In the genomic region with DNA sequence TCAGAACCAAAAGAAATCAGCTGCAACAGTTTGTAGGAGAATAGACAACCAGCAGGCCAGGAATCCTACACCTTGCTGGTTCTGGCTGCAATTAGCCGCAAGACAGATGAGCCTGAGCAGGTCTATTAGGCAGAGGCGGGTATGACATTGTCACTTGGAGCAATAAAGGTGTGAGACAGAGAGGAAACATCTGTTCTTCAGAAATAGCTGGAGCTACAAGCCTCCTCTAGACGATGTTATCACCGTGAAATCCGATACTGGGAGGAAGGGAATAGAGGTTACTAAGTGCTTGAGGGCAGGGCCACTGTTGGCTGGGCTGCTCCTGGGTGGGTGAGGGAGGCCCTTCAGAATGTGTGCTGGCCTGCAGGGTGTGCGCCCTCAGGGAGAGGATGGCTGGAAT, we compare ENCODE assay signal across 10 mouse cellular contexts.
DNase-seq lines count a peak whose midpoint lies in the region; ATAC-seq and TF ChIP-seq lines count a peak whose summit lies in the region.
"Had no signal": no experiment of that assay in that cellular context is flagged by ENCODE, and none has a peak within 500 bp of the region (broad histone marks: within the 10 kb centered on the region; RNA-seq: fewer than 3 reads in every experiment).

No protein-coding gene starts in this region.

- no peak overlapping the region for H3K4me3 ChIP-seq in ES-Bruce4 (ENCODE audit: low read depth, low read length)
- H3K4me3 ChIP-seq in hindbrain, embryonic 15.5 days = no peak overlapping the region
- H3K4me3 ChIP-seq in lung, embryonic 15.5 days = no peak overlapping the region
- H3K4me3 ChIP-seq: erythroblast, embryonic 14.5 days; liver, embryonic 13.5 days had no signal

- no peaks in the 10 kb centered on the region for H3K4me1 ChIP-seq in ES-Bruce4 (ENCODE audit: control insufficient read depth, insufficient read depth, low read length)
- H3K4me1 ChIP-seq in hindbrain, embryonic 15.5 days (replicated peaks) = peaks cover 18% of the 10 kb centered on the region
- H3K4me1 ChIP-seq in lung, embryonic 15.5 days = peaks cover 14% of the 10 kb centered on the region
- H3K4me1 ChIP-seq: liver, embryonic 13.5 days had no signal

- no peaks in the 10 kb centered on the region for H3K36me3 ChIP-seq in ES-Bruce4 (ENCODE audit: control insufficient read depth, insufficient read depth, low read length, poor library complexity, severe bottlenecking)
- H3K36me3 ChIP-seq in hindbrain, embryonic 15.5 days = no peaks in the 10 kb centered on the region
- H3K36me3 ChIP-seq in lung, embryonic 15.5 days = no peaks in the 10 kb centered on the region
- H3K36me3 ChIP-seq: liver, embryonic 13.5 days had no signal

- DNase-seq in embryo, embryonic 11.5 days (ENCODE audit: low read depth, low spot score) = peak; percentile 39
- no peak for DNase-seq in testis, postnatal 10 days (ENCODE audit: low spot score)
- DNase-seq in retina, embryonic 14.5 days (ENCODE audit: low spot score) = no peak
- no peak for DNase-seq in left cerebral cortex, postnatal 25 days (ENCODE audit: low spot score in 2 of 2)
- DNase-seq in right cerebral cortex, postnatal 10 days (ENCODE audit: low spot score in 2 of 2) = no peak
- DNase-seq: liver, embryonic 13.5 days had no signal

- H3K27ac ChIP-seq in ES-Bruce4 (ENCODE audit: insufficient read depth, low read length) = no peak overlapping the region
- 0 out of 2 replicates have a peak overlapping the region, but pooled peaks have one; percentile 47 for H3K27ac ChIP-seq in hindbrain, embryonic 15.5 days (replicated peaks)
- H3K27ac ChIP-seq in lung, embryonic 15.5 days = no peak overlapping the region
- H3K27ac ChIP-seq: liver, embryonic 13.5 days had no signal

- no peak for TF ChIP-seq CTCF in ES-Bruce4 (IDR thresholded peaks at IDR 0.05; ENCODE audit: low read depth, low read length)

- no peak overlapping the region for H3K9ac ChIP-seq in ES-Bruce4 (ENCODE audit: low read depth, poor library complexity, severe bottlenecking)
- H3K9ac ChIP-seq in hindbrain, embryonic 15.5 days = no peak overlapping the region
- no peak overlapping the region for H3K9ac ChIP-seq in lung, embryonic 15.5 days
- H3K9ac ChIP-seq: liver, embryonic 13.5 days had no signal

- no peaks in the 10 kb centered on the region for H3K27me3 ChIP-seq in ES-Bruce4 (ENCODE audit: control insufficient read depth, insufficient read depth, low read length, poor library complexity, severe bottlenecking)
- 0 out of 2 replicates have a peak, but pooled peaks cover 2% of the 10 kb centered on the region for H3K27me3 ChIP-seq in hindbrain, embryonic 15.5 days
- H3K27me3 ChIP-seq in lung, embryonic 15.5 days = peaks cover 24% of the 10 kb centered on the region; the same call in 1 of the 2 replicates
- H3K27me3 ChIP-seq: liver, embryonic 13.5 days had no signal

- intact Hi-C loops in left cerebral cortex, postnatal 25 days (cut with DNase I) = no loop called here

- no peak overlapping the region for H3K4me2 ChIP-seq in hindbrain, embryonic 15.5 days
- H3K4me2 ChIP-seq in lung, embryonic 15.5 days = peak overlapping the region; percentile 21; the same call in 1 of the 2 replicates
- H3K4me2 ChIP-seq: liver, embryonic 13.5 days had no signal

- TF ChIP-seq POLR2A in ES-Bruce4 (IDR thresholded peaks at IDR 0.05; ENCODE audit: insufficient read depth, low read length) = no peak

- 0 out of 2 replicates have a peak, but pooled peaks have one; percentile 33 for ATAC-seq in hindbrain, embryonic 15.5 days (ENCODE audit: low FRiP score, low read depth)
- 0 out of 2 replicates have a peak, but pooled peaks have one; percentile 42 for ATAC-seq in lung, embryonic 15.5 days (ENCODE audit: borderline replicate concordance, extremely low read depth, low FRiP score, low TSS enrichment)

- peak; percentile 43; the same call in 1 of the 2 replicates for TF ChIP-seq EP300 in ES-Bruce4 (IDR thresholded peaks at IDR 0.05; ENCODE audit: insufficient read depth, low read depth, low read length)

- H3K9me3 ChIP-seq in ES-Bruce4 (replicated peaks; ENCODE audit: control insufficient read depth, insufficient read depth, low read length, poor library complexity, severe bottlenecking) = no peaks in the 10 kb centered on the region
- no peaks in the 10 kb centered on the region for H3K9me3 ChIP-seq in hindbrain, embryonic 15.5 days
- no peaks in the 10 kb centered on the region for H3K9me3 ChIP-seq in lung, embryonic 15.5 days
- H3K9me3 ChIP-seq: liver, embryonic 13.5 days had no signal

- 38% methylated on average over 6 of the region's 6 CpGs for WGBS in hindbrain, embryonic 15.5 days
- WGBS in lung, embryonic 15.5 days = 12% methylated on average over 6 of the region's 6 CpGs
